Mouse (Mus musculus) cortical plate, adult 2 months (tissue): ENCODE results near the gene Klf6.

Experiments used
- CTCF ChIP-seq: fragments of 200-500 bp; IDR thresholded peaks from 2 replicates; pipeline ENCODE4 v1.5.1; 2011; ENCODE audit warnings: mild to moderate bottlenecking, control low read depth, low read length; ENCODE audit not compliant: insufficient read depth; ENCODE audit errors: extremely low read depth
- POLR2A ChIP-seq: fragments of 200-500 bp; IDR thresholded peaks from 2 replicates; pipeline ENCODE4 v1.6.1; 2011; ENCODE audit warnings: mild to moderate bottlenecking, low read length, control low read depth; ENCODE audit not compliant: insufficient read depth; ENCODE audit errors: extremely low read depth

DNA sequence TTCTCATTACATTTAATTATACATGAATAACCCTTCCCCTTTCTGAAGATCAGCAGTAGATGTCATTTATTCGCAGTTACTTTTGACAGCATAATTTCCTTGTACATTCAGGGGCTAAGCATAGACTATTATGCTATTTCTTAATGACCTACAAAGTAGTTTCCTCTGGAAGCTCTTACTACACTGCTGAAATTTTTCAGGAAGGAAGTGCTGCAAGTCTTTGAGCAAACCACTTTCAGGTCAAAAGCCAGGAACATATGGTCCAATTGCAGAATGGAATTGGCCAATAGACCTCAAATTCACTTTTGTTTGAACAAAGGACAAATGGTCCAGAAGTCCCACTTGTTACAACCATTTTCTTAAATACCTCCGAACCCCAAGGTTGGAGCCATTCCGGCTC is 14.2 kb downstream of the Klf6 start:
- TF ChIP-seq POLR2A (no peak), CTCF (no peak)
